Mouse (Mus musculus): ENCODE measurements around the gene Fbp1. TPM values are rescaled to one million over a fixed set of nuclear protein-coding genes. Genes with fewer than 3 reads are reported as not detected.
"Not testable (repeated sequence)": the region's sequence is repeated elsewhere in the genome, so short reads cannot be mapped to it uniquely, and the experiment has no call there.

The Fbp1 gene
- total RNA-seq, 2 experiments from 2014 or later, result 0.70 TPM; not detected in 1

GRCm38 (mm10) chr13:62857941-62858915 is 29.9 kb downstream of the Fbp1 start, which contains the start of gene Fbp2:
Gene Fbp2 (minus strand): TSS chr13:62858422.
- no peak for ATAC-seq (replicated peaks; ENCODE audit: low FRiP score, low TSS enrichment, poor library complexity, severe bottlenecking)

DNA sequence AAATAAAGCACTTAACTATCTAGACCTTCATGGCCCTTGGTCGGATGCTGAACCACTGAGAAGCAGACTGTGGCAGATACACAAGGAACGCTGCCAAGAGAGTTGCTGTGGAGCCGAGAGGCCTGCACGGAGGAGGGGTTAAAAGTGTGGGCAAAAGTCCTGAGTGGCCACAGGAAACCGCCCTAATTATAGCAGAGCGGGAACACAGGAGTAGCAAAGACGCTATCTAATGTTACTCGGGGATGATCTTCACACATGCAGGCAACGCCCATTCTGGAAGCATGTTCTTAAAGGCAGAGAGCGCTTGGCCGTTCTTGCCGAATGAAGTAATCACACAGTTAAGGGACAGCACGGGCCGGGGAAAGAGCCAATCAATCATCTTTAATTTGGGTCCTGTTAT is 31.2 kb downstream of the Fbp1 start:
- ATAC-seq (replicated peaks; ENCODE audit: low FRiP score, low TSS enrichment, poor library complexity, severe bottlenecking), result no peak

DNA sequence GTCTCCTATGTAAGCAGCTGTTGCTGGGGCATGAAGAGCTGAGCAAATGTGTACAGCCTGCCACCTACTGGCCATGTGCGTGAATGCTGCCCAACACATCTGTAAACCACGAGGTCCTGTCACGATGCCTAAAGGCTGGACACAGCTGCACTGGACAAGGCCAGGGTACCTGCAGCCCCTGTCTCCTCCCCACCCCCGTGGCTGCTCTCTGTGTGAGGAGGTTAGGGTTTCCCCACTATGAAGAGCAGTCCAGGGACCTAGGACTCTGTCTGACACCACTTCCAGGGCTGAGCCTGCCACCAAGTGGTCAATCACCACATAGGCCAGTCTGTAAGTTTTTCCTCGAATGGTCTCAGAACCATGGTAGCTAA is 31.8 kb downstream of the Fbp1 start:
- ATAC-seq (replicated peaks; ENCODE audit: low FRiP score, low TSS enrichment, poor library complexity, severe bottlenecking), result peak; percentile 97

GRCm38 (mm10) chr13:62855396-62856304 is 32.4 kb downstream of the Fbp1 start:
- ATAC-seq (replicated peaks; ENCODE audit: low FRiP score, low TSS enrichment, poor library complexity, severe bottlenecking), result peak; percentile 22; the same call in 1 of the 2 replicates

DNA sequence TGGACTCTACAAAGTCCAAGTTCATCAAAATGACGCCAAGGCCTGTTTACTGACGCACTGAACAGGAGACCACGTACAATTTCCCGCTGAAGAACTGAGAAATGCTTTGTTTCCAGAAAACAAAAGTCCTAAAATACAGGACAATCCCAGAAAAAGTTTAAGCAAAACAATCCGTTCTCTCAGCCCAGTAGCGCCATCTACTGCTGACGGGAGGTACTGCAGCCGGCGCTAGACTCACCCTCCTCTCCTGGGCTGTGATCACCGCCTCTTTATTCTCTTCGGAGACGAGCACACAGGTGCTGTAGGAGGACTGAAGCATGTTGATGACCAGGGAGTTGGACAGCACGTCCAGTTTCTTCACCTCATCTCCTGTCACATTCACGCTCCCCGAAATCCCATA is 33.4 kb downstream of the Fbp1 start:
- ATAC-seq (replicated peaks; ENCODE audit: low FRiP score, low TSS enrichment, poor library complexity, severe bottlenecking), result 0 out of 2 replicates have a peak, but pooled peaks have one; percentile 16

DNA sequence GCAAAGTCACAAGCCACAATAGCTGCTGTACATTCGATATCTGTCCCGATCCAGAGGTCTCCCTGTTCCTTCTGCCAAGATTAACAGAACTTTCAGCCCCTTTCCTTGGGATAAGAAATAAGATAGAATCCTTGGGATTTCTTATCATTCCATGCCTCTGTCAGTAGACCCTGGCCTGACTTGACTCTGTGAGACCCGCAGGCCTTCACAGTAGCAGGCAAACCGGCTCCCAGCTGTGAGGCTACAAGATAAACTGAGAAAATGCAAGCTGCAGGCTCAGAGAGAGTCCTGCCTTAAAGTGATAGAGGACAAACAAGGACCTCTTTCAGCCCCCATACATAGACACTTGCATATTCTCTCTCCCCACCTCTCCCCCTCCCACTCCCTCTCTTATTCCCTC is 54.7 kb downstream of the Fbp1 start:
- ATAC-seq (replicated peaks; ENCODE audit: low FRiP score, low TSS enrichment, poor library complexity, severe bottlenecking), result no peak

DNA sequence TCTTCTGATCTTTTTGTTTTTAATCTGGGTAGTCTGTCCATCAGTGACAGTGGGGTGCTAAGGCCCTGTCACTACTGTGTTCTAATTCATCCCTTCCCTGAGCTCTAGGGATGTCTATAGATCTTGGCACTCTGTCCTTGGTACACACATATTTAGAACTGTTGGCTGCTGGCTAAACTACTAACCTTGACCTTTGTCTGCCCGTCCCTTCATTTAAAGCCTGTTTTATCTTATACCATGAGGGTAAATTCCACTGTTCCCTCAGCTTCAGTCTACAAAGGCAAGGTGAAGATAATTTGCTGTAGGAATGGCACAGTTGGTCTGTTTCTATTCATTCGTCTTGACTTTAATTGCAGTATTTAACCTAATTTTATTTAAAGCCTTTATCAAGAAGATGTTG is 55.8 kb downstream of the Fbp1 start:
- no peak for ATAC-seq (replicated peaks; ENCODE audit: low FRiP score, low TSS enrichment, poor library complexity, severe bottlenecking)

DNA sequence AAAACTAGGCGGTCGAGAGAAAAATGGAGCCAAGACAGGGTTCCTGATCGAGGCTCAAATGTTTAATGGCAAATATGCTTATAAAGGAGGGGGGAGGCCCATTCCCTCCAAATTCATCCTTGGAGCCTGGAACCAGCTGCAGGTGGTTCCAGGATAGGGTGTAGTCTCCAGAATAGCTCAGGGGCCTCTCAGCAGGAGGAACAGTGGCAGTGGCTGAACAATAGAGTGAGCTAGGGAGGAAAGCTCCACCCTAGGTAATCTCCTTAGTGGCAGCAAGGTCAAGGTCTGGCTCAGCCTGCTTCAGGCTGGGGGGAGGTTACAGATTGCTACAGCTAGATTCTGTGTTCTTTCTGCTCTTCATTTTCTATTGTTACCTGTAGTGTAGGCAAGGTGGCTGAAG is 72.4 kb downstream of the Fbp1 start:
- ATAC-seq (replicated peaks; ENCODE audit: low FRiP score, low TSS enrichment, poor library complexity, severe bottlenecking), result not testable (repeated sequence)

Other genes with a start within 250 kb of the Fbp1 start
- 8.7 and 11.7 TPM in 2 replicates for gene Platr25, start 127.6 kb downstream of the Fbp1 start, total RNA-seq (2014; fragmentation: Nextera tagmentation)
- gene Platr25, start 127.6 kb downstream of the Fbp1 start, total RNA-seq (2017), result 19.7 and 19.8 TPM in 2 replicates
- 2.2 and 3.2 TPM in 2 replicates for gene Gm5141, start 102.5 kb downstream of the Fbp1 start, total RNA-seq (2014; fragmentation: Nextera tagmentation)
- 0.75 and 2.4 TPM in 2 replicates for gene Gm5141, start 102.5 kb downstream of the Fbp1 start, total RNA-seq (2017)
- gene Fbp2, start 29.9 kb downstream of the Fbp1 start, total RNA-seq (2014; fragmentation: Nextera tagmentation), result not detected in 2 replicates
- gene Fbp2, start 29.9 kb downstream of the Fbp1 start, total RNA-seq (2017), result not detected in 2 replicates
- gene 2010111I01Rik, start 76.6 kb upstream of the Fbp1 start, total RNA-seq (2014; fragmentation: Nextera tagmentation), result 50.7 and 58.4 TPM in 2 replicates
- gene 2010111I01Rik, start 76.6 kb upstream of the Fbp1 start, total RNA-seq (2017), result 32.7 and 49.9 TPM in 2 replicates